Mouse (Mus musculus) liver, adult 2 months (tissue): ENCODE measurements around the gene Ltbp2. TPM values are rescaled to one million over a fixed set of nuclear protein-coding genes. Genes with fewer than 3 reads are reported as not detected.
A peak's percentile ranks its signal among the peaks of the same experiment; 100 is the strongest.

Experiments
- DNase-seq: peaks from one replicate; pipeline ENCODE4 v3.0.0-alpha.2; 2011; ENCODE audit warnings: low read depth, low spot score; ENCODE audit errors: extremely low read depth
- H3K27ac ChIP-seq: fragments of 200-500 bp; replicated peaks from 2 replicates; pipeline ENCODE4 v1.5.1; 2012; ENCODE audit warnings: low read depth, mild to moderate bottlenecking, control low read depth, inconsistent platforms, low read length; ENCODE audit not compliant: insufficient read depth
- H3K27me3 ChIP-seq: fragments of 200-500 bp; 2 replicates; pipeline ENCODE4 v1.6.1; 2012; ENCODE audit warnings: mild to moderate bottlenecking, moderate library complexity, low read length, inconsistent platforms; ENCODE audit not compliant: control insufficient read depth, insufficient read depth
- H3K36me3 ChIP-seq: fragments of 200-500 bp; 2 replicates; pipeline ENCODE4 v1.6.1; 2012; ENCODE audit warnings: low read length, inconsistent platforms; ENCODE audit not compliant: control insufficient read depth, insufficient read depth
- H3K4me1 ChIP-seq: fragments of 200-500 bp; 2 replicates; pipeline ENCODE4 v1.6.1; 2011; ENCODE audit warnings: low read length; ENCODE audit not compliant: control insufficient read depth, insufficient read depth
- H3K4me3 ChIP-seq: fragments of 200-500 bp; 2 replicates; pipeline ENCODE4 v1.5.1; 2011; ENCODE audit warnings: low read depth, mild to moderate bottlenecking, control low read depth, low read length, moderate library complexity; ENCODE audit not compliant: insufficient read depth
- H3K79me2 ChIP-seq: fragments of 200-500 bp; 2 replicates; pipeline ENCODE4 v1.6.1; 2012; ENCODE audit warnings: inconsistent platforms, mild to moderate bottlenecking, low read length, moderate library complexity; ENCODE audit not compliant: control insufficient read depth, insufficient read depth
- H3K9ac ChIP-seq: fragments of 200-500 bp; 2 replicates; pipeline ENCODE4 v1.6.1; 2012; ENCODE audit warnings: low read depth, mild to moderate bottlenecking, control low read depth, inconsistent platforms, low read length
- CTCF ChIP-seq: fragments of 200-500 bp; IDR thresholded peaks from 2 replicates; pipeline ENCODE4 v1.5.1; 2011; ENCODE audit warnings: low read depth, low read length, control low read depth
- POLR2A ChIP-seq: fragments of 200-500 bp; IDR thresholded peaks from 2 replicates; pipeline ENCODE4 v1.6.1; 2011; ENCODE audit warnings: low read length, control low read depth; ENCODE audit not compliant: insufficient read depth; ENCODE audit errors: extremely low read depth
- WGBS: fragments of 180-500 bp; shearing (Covaris S2); methylation state at CpG from one replicate; pipeline ENCODE4 v1.1.7; 2018; 5-methylcytosine and 5-hydroxymethylcytosine counted together
- polyA plus RNA-seq: library from polyadenylated mRNA; depleted of rRNA; stranded (reverse); fragments of >200 nt; gene quantifications from 2 replicates; pipeline ENCODE4 v1.2.3, GENCODE M21; 2012
- total RNA-seq: library from RNA; depleted of rRNA; stranded (reverse); fragments of >200 nt; gene quantifications from 2 replicates; pipeline ENCODE4 v1.2.3, GENCODE M21; 2014

Ltbp2 gene
- total and polyA plus RNA-seq, 2 experiments, result 0.65 to 1.7 TPM

DNA sequence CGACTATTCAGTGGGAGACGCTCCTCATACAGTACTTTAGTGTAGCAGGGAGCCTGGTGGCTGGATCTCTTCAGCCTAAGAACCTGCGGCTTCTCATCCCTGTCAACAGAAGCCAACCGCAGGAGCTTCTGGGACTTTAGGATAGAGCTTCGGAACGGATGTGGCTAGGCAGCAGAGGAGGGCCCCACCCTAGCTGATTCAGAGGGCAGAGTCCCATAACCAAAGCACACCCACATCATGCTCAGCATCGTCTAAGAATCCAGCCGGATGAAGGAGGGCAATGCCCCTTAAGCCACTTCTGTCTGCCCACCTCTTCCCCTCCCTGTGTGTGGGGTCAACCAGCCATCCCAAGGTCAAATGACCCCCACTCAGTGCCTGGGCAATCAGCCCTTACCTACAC is 81.7 kb downstream of the Ltbp2 start:
- no peak overlapping the region for H3K4me3 ChIP-seq
- WGBS, result 89% methylated on average over 8 of the region's 8 CpGs
- H3K4me1 ChIP-seq, result no peaks in the 10 kb centered on the region
- no peaks in the 10 kb centered on the region for H3K79me2 ChIP-seq
- H3K9ac ChIP-seq, result no peak overlapping the region
- H3K27me3 ChIP-seq, result 0 out of 2 replicates have a peak, but pooled peaks cover 2% of the 10 kb centered on the region
- no peak for TF ChIP-seq CTCF
- TF ChIP-seq POLR2A, result no peak
- no peaks in the 10 kb centered on the region for H3K36me3 ChIP-seq
- no peak for DNase-seq
- H3K27ac ChIP-seq, result no peak overlapping the region

GRCm38 (mm10) chr12:84792629-84793028 is 83.7 kb downstream of the Ltbp2 start:
- H3K79me2 ChIP-seq, result no peaks in the 10 kb centered on the region
- H3K4me3 ChIP-seq, result no peak overlapping the region
- DNase-seq, result no peak
- H3K27me3 ChIP-seq, result no peaks in the 10 kb centered on the region
- no peak overlapping the region for H3K9ac ChIP-seq
- WGBS, result 87% methylated on average over 4 of the region's 4 CpGs
- no peak overlapping the region for H3K27ac ChIP-seq
- H3K4me1 ChIP-seq, result no peaks in the 10 kb centered on the region
- TF ChIP-seq POLR2A, result no peak
- TF ChIP-seq CTCF, result no peak
- no peaks in the 10 kb centered on the region for H3K36me3 ChIP-seq

DNA sequence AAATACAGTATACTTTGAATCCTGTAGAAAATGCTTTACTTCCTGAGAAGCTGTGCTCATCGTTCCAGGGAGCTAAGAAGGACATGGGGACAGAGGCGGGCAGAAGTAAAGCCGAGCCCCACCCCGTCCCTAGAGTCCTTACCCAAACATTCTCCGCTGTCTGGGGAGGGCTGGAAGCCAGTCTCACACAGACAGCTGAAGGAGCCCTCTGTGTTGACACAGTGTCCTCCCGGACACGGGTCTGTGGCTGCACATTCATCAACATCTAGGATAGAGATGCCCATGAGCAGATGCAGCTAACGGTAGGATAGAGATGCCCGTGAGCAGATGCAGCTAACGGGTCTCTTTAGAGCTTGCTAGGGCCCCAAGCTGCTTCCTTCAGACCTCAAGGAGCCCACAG is 85.5 kb downstream of the Ltbp2 start:
- TF ChIP-seq POLR2A (no peak), CTCF (no peak)
- DNase-seq, result no peak
- WGBS, result 56% methylated on average over 10 of the region's 10 CpGs

DNA sequence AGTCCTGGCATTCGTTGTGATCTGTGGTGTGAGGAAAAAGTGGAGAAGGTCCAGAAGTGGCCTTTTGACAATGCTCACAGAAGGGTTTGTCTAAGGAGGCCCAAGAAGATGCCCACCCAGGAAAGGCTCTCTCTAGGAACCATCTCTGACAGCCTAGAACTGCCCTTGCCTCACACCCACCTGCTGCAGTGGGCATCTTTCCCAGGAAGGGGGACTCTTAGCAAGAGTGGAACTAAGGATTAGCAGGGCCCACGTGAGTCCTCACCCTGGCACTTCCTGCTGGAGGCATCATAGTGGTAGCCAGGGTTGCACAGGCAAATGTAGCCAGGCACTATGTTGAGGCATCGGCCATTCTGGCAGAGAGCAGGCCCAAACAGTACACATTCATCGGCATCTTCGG is 90.2 kb downstream of the Ltbp2 start:
- Histone ChIP-seq H3K36me3 (no peaks in the 10 kb centered on the region), H3K9ac (no peak overlapping the region)
- 89% methylated on average over 5 of the region's 5 CpGs for WGBS

More for the DNA sequence above, 85.5 kb downstream of the Ltbp2 start:
- no peak overlapping the region for H3K4me3 ChIP-seq
- H3K27me3 ChIP-seq, result no peaks in the 10 kb centered on the region
- no peaks in the 10 kb centered on the region for H3K79me2 ChIP-seq
- no peak overlapping the region for H3K27ac ChIP-seq
- no peak overlapping the region for H3K9ac ChIP-seq
- no peaks in the 10 kb centered on the region for H3K4me1 ChIP-seq
- H3K36me3 ChIP-seq, result no peaks in the 10 kb centered on the region

GRCm38 (mm10) chr12:84784604-84785381 is 91.5 kb downstream of the Ltbp2 start:
- Histone ChIP-seq H3K27me3 (no peaks in the 10 kb centered on the region), H3K36me3 (no peaks in the 10 kb centered on the region), H3K79me2 (no peaks in the 10 kb centered on the region), H3K4me1 (peaks cover 3% of the 10 kb centered on the region; the same call in 1 of the 2 replicates), H3K27ac (no peak overlapping the region), H3K4me3 (no peak overlapping the region), H3K9ac (no peak overlapping the region)
- whole genome bisulfite sequencing, result 26% methylated on average over 25 of the region's 25 CpGs
- peak; percentile 64 for DNase-seq
- TF ChIP-seq CTCF, result peak; percentile 97
- TF ChIP-seq POLR2A, result no peak

More for the DNA sequence above, 90.2 kb downstream of the Ltbp2 start:
- Histone ChIP-seq H3K4me3 (no peak overlapping the region), H3K4me1 (peaks cover 3% of the 10 kb centered on the region; the same call in 1 of the 2 replicates), H3K27me3 (no peaks in the 10 kb centered on the region), H3K27ac (no peak overlapping the region), H3K79me2 (no peaks in the 10 kb centered on the region)
- TF ChIP-seq CTCF, result no peak
- TF ChIP-seq POLR2A, result no peak
- DNase-seq, result no peak

- H3K9ac ChIP-seq, result no peak overlapping the region
- peaks cover 9% of the 10 kb centered on the region for H3K4me1 ChIP-seq
- no peaks in the 10 kb centered on the region for H3K79me2 ChIP-seq
- H3K27ac ChIP-seq, result no peak overlapping the region
- no peaks in the 10 kb centered on the region for H3K27me3 ChIP-seq
- no peak overlapping the region for H3K4me3 ChIP-seq
- TF ChIP-seq POLR2A (no peak), CTCF (no peak)
- no peak for DNase-seq
- H3K36me3 ChIP-seq, result no peaks in the 10 kb centered on the region
These were observed 100.1 kb downstream of the Ltbp2 start for GRCm38 (mm10) chr12:84776229-84776628.
